8 mouse cellular contexts compared by ENCODE assay signal in the genomic region with DNA sequence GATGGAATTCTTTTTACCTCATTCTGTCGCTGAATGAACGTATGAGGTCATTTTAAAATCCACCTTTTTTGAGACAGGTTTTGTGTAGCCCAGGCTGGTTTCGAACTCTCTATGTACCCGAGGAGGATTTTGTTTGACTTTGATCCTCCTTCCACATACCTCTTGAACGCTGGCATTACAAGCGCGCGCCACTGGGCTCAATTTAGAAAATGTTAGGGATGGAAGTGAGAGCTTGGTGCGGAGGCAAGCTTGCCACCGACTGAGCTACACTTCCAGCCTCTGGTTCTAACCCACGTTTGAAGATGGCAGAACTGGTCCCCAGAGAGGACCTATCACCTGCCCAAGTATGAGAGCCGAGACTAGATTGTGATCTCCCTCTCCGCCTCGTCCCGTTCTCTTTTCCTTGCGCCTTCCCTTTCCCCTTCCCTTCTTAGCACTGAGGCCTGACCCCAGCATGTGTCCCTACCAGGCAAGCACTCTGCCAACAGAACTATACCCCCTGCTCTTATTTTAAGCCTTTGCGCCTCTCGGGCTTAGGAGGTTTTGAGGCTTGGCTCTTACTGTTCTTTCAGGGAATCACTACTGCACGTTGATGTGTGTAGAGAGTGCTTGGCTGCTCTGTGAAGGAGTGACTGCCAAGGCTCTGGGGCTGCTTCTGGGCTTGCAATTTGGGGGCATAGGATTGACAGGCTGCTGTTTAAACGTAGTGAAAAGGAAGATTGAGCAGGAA. TPM values are rescaled to one million over a fixed set of nuclear protein-coding genes. Genes with fewer than 3 reads are reported as not detected.
DNase-seq lines count a peak whose midpoint lies in the region; ATAC-seq and TF ChIP-seq lines count a peak whose summit lies in the region.

No protein-coding gene starts in this region.

- H3K4me1 ChIP-seq in CH12.LX (ENCODE audit: control insufficient read depth in 1 of 2, insufficient read depth in 2 of 2): peaks cover 5 to 17% of the 10 kb centered on the region in 2 experiments; a peak in 3 of 4 replicates
- peaks cover 8% of the 10 kb centered on the region; the same call in 1 of the 2 replicates for H3K4me1 ChIP-seq in embryonic facial prominence, embryonic 14.5 days (ENCODE audit: control insufficient read depth, insufficient read depth, low read length)
- H3K4me1 ChIP-seq in hindbrain, embryonic 12.5 days: peaks cover 7% of the 10 kb centered on the region
- peaks cover 21% of the 10 kb centered on the region for H3K4me1 ChIP-seq in liver, embryonic 12.5 days

- peak overlapping the region; percentile 78 to 89 (median 83) for H3K4me3 ChIP-seq in CH12.LX (replicated peaks in 1 of 3; ENCODE audit: low read depth in 2 of 3, low read length in 2 of 3, poor library complexity in 1 of 3)
- H3K4me3 ChIP-seq in embryonic facial prominence, embryonic 14.5 days (ENCODE audit: low read depth, low read length): peak overlapping the region; percentile 69
- H3K4me3 ChIP-seq in hindbrain, embryonic 12.5 days: peak overlapping the region; percentile 54
- H3K4me3 ChIP-seq in liver, embryonic 12.5 days: peak overlapping the region; percentile 78

- no peak overlapping the region for H3K27ac ChIP-seq in CH12.LX (ENCODE audit: insufficient read depth, low read depth)
- H3K27ac ChIP-seq in embryonic facial prominence, embryonic 14.5 days (replicated peaks; ENCODE audit: low read depth, low read length): peak overlapping the region; percentile 74; the same call in 1 of the 2 replicates
- H3K27ac ChIP-seq in hindbrain, embryonic 12.5 days: peak overlapping the region; percentile 75
- peak overlapping the region; percentile 90 for H3K27ac ChIP-seq in liver, embryonic 12.5 days

- H3K4me2 ChIP-seq in CH12.LX (ENCODE audit: insufficient read depth, low read depth, poor library complexity, severe bottlenecking): peak overlapping the region; percentile 64
- peak overlapping the region; percentile 83 for H3K4me2 ChIP-seq in embryonic facial prominence, embryonic 14.5 days (ENCODE audit: low read depth, low read length)
- H3K4me2 ChIP-seq in hindbrain, embryonic 12.5 days (replicated peaks): peak overlapping the region; percentile 65
- H3K4me2 ChIP-seq in liver, embryonic 12.5 days: peak overlapping the region; percentile 74

- WGBS in embryonic facial prominence, embryonic 14.5 days: 30% methylated on average over 20 of the region's 20 CpGs
- 31% methylated on average over 20 of the region's 20 CpGs for WGBS in hindbrain, embryonic 12.5 days
- WGBS in liver, embryonic 12.5 days (ENCODE audit: insufficient replicate concordance): 26% methylated on average over 20 of the region's 20 CpGs

- TF ChIP-seq EP300 in CH12.LX (IDR thresholded peaks at IDR 0.05; ENCODE audit: low read length): no peak

- in situ Hi-C loops in CH12.LX (cut with MboI; ENCODE audit: low pct_ligation_motif_present, low pct_unique_long_range_greater_than_20kb, low sequenced_read_pairs): no loop called here

- peak; percentile 30; the same call in 1 of the 2 replicates for ATAC-seq in embryonic facial prominence, embryonic 14.5 days (ENCODE audit: low read depth)
- ATAC-seq in hindbrain, embryonic 12.5 days (ENCODE audit: low FRiP score): peak; percentile 35; the same call in 1 of the 2 replicates
- peak; percentile 1; the same call in 1 of the 2 replicates for ATAC-seq in liver, embryonic 12.5 days

- no peaks in the 10 kb centered on the region for H3K9me3 ChIP-seq in CH12.LX (replicated peaks; ENCODE audit: low read length)
- H3K9me3 ChIP-seq in embryonic facial prominence, embryonic 14.5 days (ENCODE audit: control insufficient read depth, low read length): no peaks in the 10 kb centered on the region
- no peaks in the 10 kb centered on the region for H3K9me3 ChIP-seq in hindbrain, embryonic 12.5 days (replicated peaks)
- no peaks in the 10 kb centered on the region for H3K9me3 ChIP-seq in liver, embryonic 12.5 days (replicated peaks)

- peaks cover 0 to 8% of the 10 kb centered on the region in 2 experiments for H3K36me3 ChIP-seq in CH12.LX (replicated peaks in 1 of 2; ENCODE audit: control insufficient read depth in 1 of 2, insufficient read depth in 1 of 2, low read length in 1 of 2)
- no peaks in the 10 kb centered on the region for H3K36me3 ChIP-seq in embryonic facial prominence, embryonic 14.5 days (ENCODE audit: control insufficient read depth, insufficient read depth, low read length)
- H3K36me3 ChIP-seq in hindbrain, embryonic 12.5 days: no peaks in the 10 kb centered on the region
- no peaks in the 10 kb centered on the region for H3K36me3 ChIP-seq in liver, embryonic 12.5 days

- dilution Hi-C loops in CH12.LX (cut with MboI; ENCODE audit: extremely low pct_ligation_motif_present, extremely low pct_unique_long_range_greater_than_20kb, low sequenced_read_pairs): no loop called here

- H3K79me2 ChIP-seq in CH12.LX (replicated peaks; ENCODE audit: control insufficient read depth, extremely low read depth, insufficient read depth, poor library complexity, severe bottlenecking): peaks cover 2% of the 10 kb centered on the region; the same call in 1 of the 2 replicates

- DNase-seq in heart, adult 11 months: peak; percentile 88
- no peak for DNase-seq in heart, adult 8-10 months (ENCODE audit: low spot score)
- DNase-seq in CH12.LX (ENCODE audit: extremely low read depth): no peak
- peak; percentile 24 for DNase-seq in embryonic facial prominence, embryonic 14.5 days (ENCODE audit: low spot score)
- DNase-seq in right cerebral cortex, postnatal 14 days: peak; percentile 34
- DNase-seq in adrenal gland, adult 8-10 months: no peak

- peak overlapping the region; percentile 93 for H3K9ac ChIP-seq in CH12.LX (ENCODE audit: insufficient read depth, low read depth)
- H3K9ac ChIP-seq in embryonic facial prominence, embryonic 14.5 days (ENCODE audit: low read depth, low read length): peak overlapping the region; percentile 87
- peak overlapping the region; percentile 67 for H3K9ac ChIP-seq in hindbrain, embryonic 12.5 days
- H3K9ac ChIP-seq in liver, embryonic 12.5 days: peak overlapping the region; percentile 81

- peaks cover 3% of the 10 kb centered on the region for H3K27me3 ChIP-seq in CH12.LX (replicated peaks)
- no peaks in the 10 kb centered on the region; the same call in 1 of the 2 replicates for H3K27me3 ChIP-seq in embryonic facial prominence, embryonic 14.5 days (replicated peaks; ENCODE audit: control insufficient read depth, insufficient read depth, low read length)
- H3K27me3 ChIP-seq in hindbrain, embryonic 12.5 days: no peaks in the 10 kb centered on the region
- no peaks in the 10 kb centered on the region; the same call in 1 of the 2 replicates for H3K27me3 ChIP-seq in liver, embryonic 12.5 days (replicated peaks)

- no peak for TF ChIP-seq POLR2A in CH12.LX (IDR thresholded peaks at IDR 0.05; ENCODE audit: low read depth, low read length)

- no peak for TF ChIP-seq RAD21 in CH12.LX (IDR thresholded peaks at IDR 0.05; ENCODE audit: low read depth, low read length)

- TF ChIP-seq CTCF in CH12.LX (conservative IDR thresholded peaks at IDR 0.05 in 1 of 2, IDR thresholded peaks at IDR 0.05 in 1 of 2; ENCODE audit: low read depth in 2 of 2, low read length in 2 of 2): no peak

RNA-seq across cellular contexts. Expression of gene Fntb, which starts 0.7 kb away (rescaled TPM):
- 10 to 100 TPM; 12.8 to 16.1 (median 14.9) TPM for total RNA-seq in heart, adult 8-10 months (2022)
- total RNA-seq in CH12.LX (2012; rRNA removed) (8.8 and 9.2 TPM in 2 replicates), CH12.LX (2014; rRNA removed) (4.8 and 5.6 TPM in 2 replicates)
- polyA plus RNA-seq in CH12.LX (2012; ENCODE audit: insufficient read length, low read depth): 19.5 and 25.3 TPM in 2 replicates
- 41.4 and 44.6 TPM in 2 replicates for polyA plus RNA-seq in embryonic facial prominence, embryonic 14.5 days (2014; fragmentation: Nextera tagmentation; extraction: Ambion mirVana)
- 37.0 and 38.7 TPM in 2 replicates for polyA plus RNA-seq in hindbrain, embryonic 12.5 days (2016; fragmentation: Nextera tagmentation; extraction: Ambion mirVana)
- polyA plus RNA-seq in liver, embryonic 12.5 days (2016; fragmentation: Nextera tagmentation; extraction: Ambion mirVana): 30.7 and 31.3 TPM in 2 replicates
- total RNA-seq in adrenal gland, adult 8-10 months (2022): 10 to 100 TPM; 14.4 to 18.8 (median 16.8) TPM

RNA-seq across cellular contexts. Expression of gene Churc1, which starts 0.7 kb away (rescaled TPM):
- total RNA-seq in heart, adult 8-10 months (2022): 10 to 100 TPM; 74.6 to 86.6 (median 80.5) TPM
- total RNA-seq in CH12.LX (2012; rRNA removed) (87.1 and 92.0 TPM in 2 replicates), CH12.LX (2014; rRNA removed) (139 and 160 TPM in 2 replicates)
- polyA plus RNA-seq in CH12.LX (2012; ENCODE audit: insufficient read length, low read depth): 48.9 and 52.0 TPM in 2 replicates
- polyA plus RNA-seq in embryonic facial prominence, embryonic 14.5 days (2014; fragmentation: Nextera tagmentation; extraction: Ambion mirVana): 88.8 and 99.4 TPM in 2 replicates
- 79.4 and 91.1 TPM in 2 replicates for polyA plus RNA-seq in hindbrain, embryonic 12.5 days (2016; fragmentation: Nextera tagmentation; extraction: Ambion mirVana)
- polyA plus RNA-seq in liver, embryonic 12.5 days (2016; fragmentation: Nextera tagmentation; extraction: Ambion mirVana): 99.2 and 101 TPM in 2 replicates
- total RNA-seq in adrenal gland, adult 8-10 months (2022): 10 to 100 TPM; 81.3 to 93.7 (median 92.7) TPM

RNA-seq across cellular contexts. Expression of gene Gpx2, which starts 29.3 kb away (rescaled TPM):
- total RNA-seq in heart, adult 8-10 months (2022): not detected
- total RNA-seq in CH12.LX (2012; rRNA removed): not detected in 2 replicates
- not detected in 2 replicates for total RNA-seq in CH12.LX (2014; rRNA removed)
- polyA plus RNA-seq in CH12.LX (2012; ENCODE audit: insufficient read length, low read depth): not detected in 2 replicates
- 4.2 and 6.8 TPM in 2 replicates for polyA plus RNA-seq in embryonic facial prominence, embryonic 14.5 days (2014; fragmentation: Nextera tagmentation; extraction: Ambion mirVana)
- polyA plus RNA-seq in hindbrain, embryonic 12.5 days (2016; fragmentation: Nextera tagmentation; extraction: Ambion mirVana): 0.38 and 0.44 TPM in 2 replicates
- not detected in 2 replicates for polyA plus RNA-seq in liver, embryonic 12.5 days (2016; fragmentation: Nextera tagmentation; extraction: Ambion mirVana)
- under 1 TPM in 1 of 4 experiments, not detected in 3; 0.23 TPM for total RNA-seq in adrenal gland, adult 8-10 months (2022)

RNA-seq across cellular contexts. Expression of gene Sptb, which starts 55.7 kb away (rescaled TPM):
- total RNA-seq in heart, adult 8-10 months (2022): 10 to 100 TPM; 91.9 to 98.2 (median 95.8) TPM
- 0.04 and 0.08 TPM in 2 replicates for total RNA-seq in CH12.LX (2012; rRNA removed)
- 0.01 and 0.03 TPM in 2 replicates for total RNA-seq in CH12.LX (2014; rRNA removed)
- 0.04 and 0.08 TPM in 2 replicates for polyA plus RNA-seq in CH12.LX (2012; ENCODE audit: insufficient read length, low read depth)
- 2.3 and 3.3 TPM in 2 replicates for polyA plus RNA-seq in embryonic facial prominence, embryonic 14.5 days (2014; fragmentation: Nextera tagmentation; extraction: Ambion mirVana)
- polyA plus RNA-seq in hindbrain, embryonic 12.5 days (2016; fragmentation: Nextera tagmentation; extraction: Ambion mirVana): 3.3 and 4.2 TPM in 2 replicates
- 83.5 and 94.6 TPM in 2 replicates for polyA plus RNA-seq in liver, embryonic 12.5 days (2016; fragmentation: Nextera tagmentation; extraction: Ambion mirVana)
- total RNA-seq in adrenal gland, adult 8-10 months (2022): 10 to 100 TPM; 17.6 to 57.6 (median 38.8) TPM

RNA-seq across cellular contexts. Expression of gene Rab15, which starts 56.6 kb away (rescaled TPM):
- total RNA-seq in heart, adult 8-10 months (2022): under 1 TPM; 0.25 to 0.92 (median 0.32) TPM
- total RNA-seq in CH12.LX (2012; rRNA removed) (0.04 and 0.25 TPM in 2 replicates), CH12.LX (2014; rRNA removed) (0.07 TPM in 1 of 2 replicates, not detected in the other)
- polyA plus RNA-seq in CH12.LX (2012; ENCODE audit: insufficient read length, low read depth): not detected in 2 replicates
- 26.5 and 27.7 TPM in 2 replicates for polyA plus RNA-seq in embryonic facial prominence, embryonic 14.5 days (2014; fragmentation: Nextera tagmentation; extraction: Ambion mirVana)
- 25.1 and 27.8 TPM in 2 replicates for polyA plus RNA-seq in hindbrain, embryonic 12.5 days (2016; fragmentation: Nextera tagmentation; extraction: Ambion mirVana)
- polyA plus RNA-seq in liver, embryonic 12.5 days (2016; fragmentation: Nextera tagmentation; extraction: Ambion mirVana): 0.31 and 0.85 TPM in 2 replicates
- 1 to 10 TPM; 4.0 to 6.5 (median 4.6) TPM for total RNA-seq in adrenal gland, adult 8-10 months (2022)

Comparison
In these comparisons a context has a peak if more than half of its experiments do, and no peak if none do; other contexts are left out.
1. DNase-seq: peak in heart, adult 11 months (single experiment), embryonic facial prominence, embryonic 14.5 days (single experiment) and right cerebral cortex, postnatal 14 days (single experiment); none in heart, adult 8-10 months (single experiment), CH12.LX (single experiment) and adrenal gland, adult 8-10 months (single experiment).
2. Peak in every context shown above with its lines, with median percentiles within 50 percentile points of each other: H3K4me2 ChIP-seq, H3K4me3 ChIP-seq, H3K9ac ChIP-seq and ATAC-seq.